Mouse (Mus musculus): ENCODE results near the gene Faah. TPM values are rescaled to one million over a fixed set of nuclear protein-coding genes. Genes with fewer than 3 reads are reported as not detected.

The Faah gene
- 8.3 and 8.5 TPM in 2 replicates for polyA plus RNA-seq (2014; fragmentation: Nextera tagmentation; extraction: Ambion mirVana)

GRCm38 (mm10) chr4:116017902-116018746, at the start of gene Faah:
Gene Faah (minus strand): TSS chr4:116017926.
- Histone ChIP-seq H3K4me3 (ENCODE audit: low read depth, low read length) (peak within 1 kb of the TSS; percentile 47), H3K4me1 (ENCODE audit: control insufficient read depth, insufficient read depth, low read length) (no peaks in the 10 kb centered on the region), H3K9me3 (ENCODE audit: control insufficient read depth, low read depth, low read length) (no peaks in the 10 kb centered on the region), H3K36me3 (ENCODE audit: control insufficient read depth, insufficient read depth, low read length) (no peaks in the 10 kb centered on the region), H3K9ac (replicated peaks; ENCODE audit: low read depth, low read length) (peak within 1 kb of the TSS; percentile 28; the same call in 1 of the 2 replicates), H3K27ac (ENCODE audit: low read length) (no peak within 1 kb of the TSS), H3K4me2 (replicated peaks; ENCODE audit: low read depth, low read length) (peak within 1 kb of the TSS; percentile 84), H3K27me3 (ENCODE audit: control insufficient read depth, insufficient read depth, low read length) (peaks cover 9% of the 10 kb centered on the region)
- 10% methylated on average over 18 of the region's 18 CpGs for WGBS
- no peak for ATAC-seq (ENCODE audit: insufficient number of reproducible peaks, insufficient read depth, low FRiP score, low read depth)

- Histone ChIP-seq H3K9me3 (ENCODE audit: control insufficient read depth, low read depth, low read length) (no peaks in the 10 kb centered on the region), H3K4me2 (replicated peaks; ENCODE audit: low read depth, low read length) (no peak overlapping the region), H3K9ac (replicated peaks; ENCODE audit: low read depth, low read length) (no peak overlapping the region), H3K27ac (ENCODE audit: low read length) (no peak overlapping the region), H3K27me3 (ENCODE audit: control insufficient read depth, insufficient read depth, low read length) (no peaks in the 10 kb centered on the region), H3K4me1 (ENCODE audit: control insufficient read depth, insufficient read depth, low read length) (no peaks in the 10 kb centered on the region), H3K4me3 (ENCODE audit: low read depth, low read length) (no peak overlapping the region), H3K36me3 (ENCODE audit: control insufficient read depth, insufficient read depth, low read length) (peaks cover 14% of the 10 kb centered on the region)
- WGBS = 37% methylated on average over 1 of the region's 1 CpGs
- no peak for ATAC-seq (ENCODE audit: insufficient number of reproducible peaks, insufficient read depth, low FRiP score, low read depth)
These were observed 46.1 kb upstream of the Faah start for GRCm38 (mm10) chr4:116063855-116064254.

DNA sequence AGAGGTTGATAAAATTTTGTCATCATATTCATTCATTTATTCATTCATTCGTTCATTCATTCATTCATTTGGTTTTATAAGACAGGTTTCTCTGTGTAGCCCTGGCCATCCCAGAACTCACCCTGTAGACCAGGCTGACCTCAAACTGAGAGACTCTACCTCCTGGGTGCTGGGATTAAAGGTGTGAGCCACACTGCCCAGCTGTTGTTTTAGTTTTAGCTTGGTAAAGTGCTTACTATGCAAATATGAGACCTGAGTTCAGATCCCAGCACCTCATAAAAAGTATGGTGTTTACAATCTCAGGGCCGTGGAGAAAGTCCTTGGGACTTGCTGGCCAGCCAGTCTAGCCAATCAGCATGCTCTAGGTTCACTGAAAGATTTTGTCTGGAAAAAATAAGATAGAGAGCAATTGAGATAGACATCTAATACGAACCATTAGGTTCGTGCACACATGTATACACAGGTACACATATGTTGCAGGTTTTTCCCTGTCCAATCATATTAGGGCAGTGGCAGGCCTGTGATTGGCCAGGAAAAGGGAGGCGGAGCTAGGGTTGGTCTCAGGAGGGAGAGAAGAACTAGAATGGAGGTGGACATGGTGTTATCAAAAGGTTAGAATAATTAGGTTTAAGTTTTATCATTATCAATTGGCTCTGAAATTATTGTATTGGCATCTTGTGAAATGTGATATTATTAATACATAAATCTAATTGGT, 41.4 kb upstream of the Faah start:
- no peak overlapping the region for H3K9ac ChIP-seq (replicated peaks; ENCODE audit: low read depth, low read length)
- no peak overlapping the region for H3K4me3 ChIP-seq (ENCODE audit: low read depth, low read length)
- no peaks in the 10 kb centered on the region for H3K36me3 ChIP-seq (ENCODE audit: control insufficient read depth, insufficient read depth, low read length)
- no peaks in the 10 kb centered on the region for H3K9me3 ChIP-seq (ENCODE audit: control insufficient read depth, low read depth, low read length)
- no peak overlapping the region for H3K4me2 ChIP-seq (replicated peaks; ENCODE audit: low read depth, low read length)
- no peaks in the 10 kb centered on the region for H3K27me3 ChIP-seq (ENCODE audit: control insufficient read depth, insufficient read depth, low read length)
- H3K4me1 ChIP-seq (ENCODE audit: control insufficient read depth, insufficient read depth, low read length) = no peaks in the 10 kb centered on the region
- ATAC-seq (ENCODE audit: insufficient number of reproducible peaks, insufficient read depth, low FRiP score, low read depth) = peak; percentile 58; the same call in 1 of the 2 replicates
- no peak overlapping the region for H3K27ac ChIP-seq (ENCODE audit: low read length)
- WGBS = 80% methylated on average over 5 of the region's 5 CpGs

DNA sequence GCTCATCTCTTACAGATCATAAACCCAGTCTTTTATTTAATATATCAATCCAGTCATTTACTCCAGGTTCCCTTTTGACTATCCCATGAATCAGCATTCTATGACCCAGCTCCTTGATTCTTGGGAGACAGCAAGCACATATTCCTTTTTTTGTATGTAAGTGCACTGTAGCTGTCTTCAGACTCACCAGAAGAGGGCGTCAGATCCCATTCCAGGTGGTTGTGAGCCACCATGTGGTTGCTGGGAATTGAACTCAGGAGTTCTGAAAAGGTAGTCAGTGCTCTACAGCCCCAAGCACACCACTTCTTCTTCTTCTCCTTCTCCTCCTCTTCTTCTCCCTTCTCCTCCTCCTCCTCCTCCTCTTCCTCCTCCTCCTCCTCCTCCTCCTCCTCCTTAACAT, 39.8 kb upstream of the Faah start:
- no peak overlapping the region for H3K27ac ChIP-seq (ENCODE audit: low read length)
- H3K9me3 ChIP-seq (ENCODE audit: control insufficient read depth, low read depth, low read length) = no peaks in the 10 kb centered on the region
- H3K27me3 ChIP-seq (ENCODE audit: control insufficient read depth, insufficient read depth, low read length) = no peaks in the 10 kb centered on the region
- no peak overlapping the region for H3K4me3 ChIP-seq (ENCODE audit: low read depth, low read length)
- H3K4me1 ChIP-seq (ENCODE audit: control insufficient read depth, insufficient read depth, low read length) = 0 out of 2 replicates have a peak, but pooled peaks cover 2% of the 10 kb centered on the region
- no peak for ATAC-seq (ENCODE audit: insufficient number of reproducible peaks, insufficient read depth, low FRiP score, low read depth)
- 0% methylated on average over 1 of the region's 1 CpGs for WGBS
- no peak overlapping the region for H3K9ac ChIP-seq (replicated peaks; ENCODE audit: low read depth, low read length)
- H3K36me3 ChIP-seq (ENCODE audit: control insufficient read depth, insufficient read depth, low read length) = no peaks in the 10 kb centered on the region
- no peak overlapping the region for H3K4me2 ChIP-seq (replicated peaks; ENCODE audit: low read depth, low read length)

DNA sequence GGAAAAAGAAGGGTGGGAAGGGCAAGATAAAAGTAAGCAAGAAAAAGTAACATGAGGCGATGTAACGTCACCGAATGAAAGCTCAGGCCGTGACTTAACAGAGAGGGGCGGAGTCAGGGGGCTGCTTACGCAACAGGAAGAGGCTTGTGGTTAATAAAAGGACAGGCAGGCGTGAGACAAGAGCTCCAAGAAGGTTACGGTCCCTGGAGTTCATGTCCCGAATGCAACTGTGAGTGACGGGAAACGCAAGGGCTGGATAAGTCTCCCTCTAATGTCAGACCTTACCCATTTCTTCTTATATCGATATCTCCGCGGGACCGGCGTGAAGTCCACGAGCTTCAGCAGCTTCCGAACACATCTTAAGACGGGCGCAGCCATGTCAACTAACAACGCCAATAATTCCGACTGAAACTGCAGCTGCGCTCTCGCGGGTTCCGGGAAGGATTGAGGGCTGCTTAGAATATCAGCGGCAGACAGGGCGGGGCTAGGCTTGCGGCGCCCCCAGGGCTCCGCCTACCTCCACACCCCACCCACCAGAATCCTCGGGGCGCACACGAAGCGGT, 35.8 kb upstream of the Faah start, which contains the start of gene Nsun4:
Gene Nsun4, minus strand, starts transcription at position 478 of the 563 bp plus-strand sequence.
- ATAC-seq (ENCODE audit: insufficient number of reproducible peaks, insufficient read depth, low FRiP score, low read depth) = peak; percentile 97
- Histone ChIP-seq H3K4me3 (ENCODE audit: low read depth, low read length) (peak within 1 kb of the TSS; percentile 53), H3K4me2 (replicated peaks; ENCODE audit: low read depth, low read length) (peak within 1 kb of the TSS; percentile 86), H3K27me3 (ENCODE audit: control insufficient read depth, insufficient read depth, low read length) (no peaks in the 10 kb centered on the region), H3K9ac (replicated peaks; ENCODE audit: low read depth, low read length) (peak within 1 kb of the TSS; percentile 41), H3K4me1 (ENCODE audit: control insufficient read depth, insufficient read depth, low read length) (0 out of 2 replicates have a peak, but pooled peaks cover 6% of the 10 kb centered on the region), H3K27ac (ENCODE audit: low read length) (peak within 1 kb of the TSS; percentile 91), H3K36me3 (ENCODE audit: control insufficient read depth, insufficient read depth, low read length) (0 out of 2 replicates have a peak, but pooled peaks cover under 1% of the 10 kb centered on the region), H3K9me3 (ENCODE audit: control insufficient read depth, low read depth, low read length) (no peaks in the 10 kb centered on the region)
- under 1% methylated on average over 35 of the region's 35 CpGs for WGBS

DNA sequence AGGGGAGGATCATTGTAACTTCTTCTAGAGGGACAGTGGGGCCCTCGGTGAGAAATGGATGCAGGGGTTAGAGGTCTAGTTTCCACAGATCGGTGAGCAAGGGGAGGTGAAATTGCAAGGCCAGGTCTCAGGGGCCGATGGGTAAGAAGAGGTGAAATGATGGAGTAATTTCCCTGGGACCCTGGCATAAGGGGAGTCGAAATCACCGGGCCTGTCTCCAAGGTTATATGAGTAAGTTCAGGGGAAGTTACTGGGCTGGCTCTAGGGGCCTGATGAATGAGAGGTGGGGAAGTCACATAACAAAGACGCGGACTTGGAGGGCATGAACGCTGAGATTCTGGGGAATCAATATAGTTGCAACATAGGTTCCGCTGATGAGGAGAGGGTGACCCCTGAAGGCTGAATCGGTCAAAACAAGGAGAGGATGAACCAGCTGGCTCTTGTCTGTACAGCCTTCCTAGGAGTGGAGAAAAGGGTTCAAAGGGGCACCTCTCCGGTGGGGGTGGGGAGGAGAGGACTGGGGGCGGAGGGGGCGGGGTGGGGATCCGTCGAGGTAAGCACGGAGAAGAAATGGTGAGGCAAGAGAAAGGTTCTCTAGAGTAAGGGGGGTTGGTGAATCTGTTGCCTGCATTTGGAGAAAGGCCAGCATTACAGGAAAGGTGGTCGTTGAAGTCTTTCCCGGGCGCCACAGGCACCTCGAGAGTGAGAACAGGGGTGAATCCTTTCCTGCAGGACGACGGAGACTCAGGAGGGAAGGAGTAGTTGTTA, 35.0 kb upstream of the Faah start:
- H3K9me3 ChIP-seq (ENCODE audit: control insufficient read depth, low read depth, low read length) = no peaks in the 10 kb centered on the region
- H3K4me1 ChIP-seq (ENCODE audit: control insufficient read depth, insufficient read depth, low read length) = 0 out of 2 replicates have a peak, but pooled peaks cover 6% of the 10 kb centered on the region
- ATAC-seq (ENCODE audit: insufficient number of reproducible peaks, insufficient read depth, low FRiP score, low read depth) = peak; percentile 49; the same call in 1 of the 2 replicates
- H3K27me3 ChIP-seq (ENCODE audit: control insufficient read depth, insufficient read depth, low read length) = no peaks in the 10 kb centered on the region
- H3K9ac ChIP-seq (replicated peaks; ENCODE audit: low read depth, low read length) = peak overlapping the region; percentile 41
- WGBS = 5% methylated on average over 22 of the region's 22 CpGs
- 0 out of 2 replicates have a peak, but pooled peaks cover 6% of the 10 kb centered on the region for H3K36me3 ChIP-seq (ENCODE audit: control insufficient read depth, insufficient read depth, low read length)
- peak overlapping the region; percentile 91 for H3K27ac ChIP-seq (ENCODE audit: low read length)
- peak overlapping the region; percentile 86 for H3K4me2 ChIP-seq (replicated peaks; ENCODE audit: low read depth, low read length)
- H3K4me3 ChIP-seq (ENCODE audit: low read depth, low read length) = peak overlapping the region; percentile 53

DNA sequence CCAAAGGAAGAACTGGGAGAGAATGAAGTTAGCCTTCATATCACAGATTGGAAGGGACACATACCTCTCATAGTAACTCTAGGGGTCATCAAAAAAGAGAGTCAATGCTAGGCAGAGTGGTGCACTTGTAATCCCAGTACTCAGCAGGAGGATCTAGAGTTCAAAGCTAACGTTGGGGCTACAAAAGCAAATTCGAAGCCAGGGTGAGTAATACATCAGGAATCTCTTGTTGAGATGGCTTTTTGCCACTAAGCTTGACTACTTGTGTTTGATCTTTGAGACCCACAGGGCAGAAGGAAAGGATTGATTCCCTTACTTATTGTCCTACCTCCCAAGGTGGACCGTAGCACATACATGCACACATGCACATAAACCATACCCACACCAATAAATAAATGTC, 31.5 kb upstream of the Faah start:
- Histone ChIP-seq H3K4me3 (ENCODE audit: low read depth, low read length) (no peak overlapping the region), H3K36me3 (ENCODE audit: control insufficient read depth, insufficient read depth, low read length) (peaks cover 13% of the 10 kb centered on the region; the same call in 1 of the 2 replicates), H3K9ac (replicated peaks; ENCODE audit: low read depth, low read length) (no peak overlapping the region), H3K9me3 (ENCODE audit: control insufficient read depth, low read depth, low read length) (no peaks in the 10 kb centered on the region), H3K4me2 (replicated peaks; ENCODE audit: low read depth, low read length) (no peak overlapping the region), H3K27ac (ENCODE audit: low read length) (no peak overlapping the region), H3K27me3 (ENCODE audit: control insufficient read depth, insufficient read depth, low read length) (no peaks in the 10 kb centered on the region), H3K4me1 (ENCODE audit: control insufficient read depth, insufficient read depth, low read length) (0 out of 2 replicates have a peak, but pooled peaks cover 6% of the 10 kb centered on the region)
- 78% methylated on average over 3 of the region's 3 CpGs for WGBS
- no peak for ATAC-seq (ENCODE audit: insufficient number of reproducible peaks, insufficient read depth, low FRiP score, low read depth)
